Mouse (Mus musculus) lung, embryonic 16.5 days (tissue): Measurements from ENCODE around the gene Olfr770. TPM values are rescaled to one million over a fixed set of nuclear protein-coding genes. Genes with fewer than 3 reads are reported as not detected.

Experiments
- polyA plus RNA-seq: library from polyadenylated mRNA; unstranded; fragments of >200 nt; fragmentation: Nextera tagmentation; extraction: Ambion mirVana; gene quantifications from 2 replicates; pipeline ENCODE4 v1.2.1, GENCODE M21; 2015

The Olfr770 gene
- polyA plus RNA-seq, 1 experiment from 2014 or later = not detected

Other genes starting within 250 kb of the Olfr770 start
- 3.0 and 3.1 TPM in 2 replicates for gene Gdf11, start 247.3 kb downstream of the Olfr770 start, polyA plus RNA-seq
- 568 and 590 TPM in 2 replicates for gene Cd63, start 238.0 kb downstream of the Olfr770 start, polyA plus RNA-seq
- gene Rdh5, start 216.1 kb downstream of the Olfr770 start, polyA plus RNA-seq = 16.0 and 24.8 TPM in 2 replicates
- gene Bloc1s1, start 215.0 kb downstream of the Olfr770 start, polyA plus RNA-seq = 213 and 216 TPM in 2 replicates
- gene Itga7, start 205.2 kb downstream of the Olfr770 start, polyA plus RNA-seq = 8.5 and 12.2 TPM in 2 replicates
- gene Mettl7b, start 178.0 kb downstream of the Olfr770 start, polyA plus RNA-seq = 0.20 and 0.23 TPM in 2 replicates
- not detected in 2 replicates for gene Olfr9, start 149.6 kb downstream of the Olfr770 start, polyA plus RNA-seq
- not detected in 2 replicates for gene Olfr763, start 128.2 kb downstream of the Olfr770 start, polyA plus RNA-seq
- not detected in 2 replicates for gene Olfr764-ps1, start 99.1 kb downstream of the Olfr770 start, polyA plus RNA-seq
- not detected in 2 replicates for gene Olfr765, start 89.0 kb downstream of the Olfr770 start, polyA plus RNA-seq
- not detected in 2 replicates for gene Olfr766-ps1, start 70.0 kb downstream of the Olfr770 start, polyA plus RNA-seq
- not detected in 2 replicates for gene Olfr767, start 56.1 kb downstream of the Olfr770 start, polyA plus RNA-seq
- gene Olfr768, start 39.6 kb downstream of the Olfr770 start, polyA plus RNA-seq = not detected in 2 replicates
- gene Olfr769, start 21.1 kb downstream of the Olfr770 start, polyA plus RNA-seq = not detected in 2 replicates
- gene Olfr771, start 25.8 kb upstream of the Olfr770 start, polyA plus RNA-seq = not detected in 2 replicates
- gene Olfr772, start 38.9 kb upstream of the Olfr770 start, polyA plus RNA-seq = not detected in 2 replicates
- gene Olfr773, start 48.4 kb upstream of the Olfr770 start, polyA plus RNA-seq = not detected in 2 replicates
- gene Olfr774, start 97.2 kb upstream of the Olfr770 start, polyA plus RNA-seq = not detected in 2 replicates
- not detected in 2 replicates for gene Olfr775, start 109.4 kb upstream of the Olfr770 start, polyA plus RNA-seq
- not detected in 2 replicates for gene Olfr776, start 120.1 kb upstream of the Olfr770 start, polyA plus RNA-seq
- not detected in 2 replicates for gene Olfr777, start 132.5 kb upstream of the Olfr770 start, polyA plus RNA-seq
- gene Olfr780, start 179.1 kb upstream of the Olfr770 start, polyA plus RNA-seq = not detected in 2 replicates
- not detected in 2 replicates for gene Olfr781, start 189.9 kb upstream of the Olfr770 start, polyA plus RNA-seq
- gene Olfr782, start 209.9 kb upstream of the Olfr770 start, polyA plus RNA-seq = not detected in 2 replicates
- 0.05 and 0.06 TPM in 2 replicates for gene Olfr784, start 245.1 kb upstream of the Olfr770 start, polyA plus RNA-seq